Mouse (Mus musculus): ENCODE data around the gene Ctdspl. TPM values are rescaled to one million over a fixed set of nuclear protein-coding genes. Genes with fewer than 3 reads are reported as not detected.

Ctdspl gene
- polyA plus RNA-seq, 1 experiment from 2014 or later = 8.8 TPM

DNA sequence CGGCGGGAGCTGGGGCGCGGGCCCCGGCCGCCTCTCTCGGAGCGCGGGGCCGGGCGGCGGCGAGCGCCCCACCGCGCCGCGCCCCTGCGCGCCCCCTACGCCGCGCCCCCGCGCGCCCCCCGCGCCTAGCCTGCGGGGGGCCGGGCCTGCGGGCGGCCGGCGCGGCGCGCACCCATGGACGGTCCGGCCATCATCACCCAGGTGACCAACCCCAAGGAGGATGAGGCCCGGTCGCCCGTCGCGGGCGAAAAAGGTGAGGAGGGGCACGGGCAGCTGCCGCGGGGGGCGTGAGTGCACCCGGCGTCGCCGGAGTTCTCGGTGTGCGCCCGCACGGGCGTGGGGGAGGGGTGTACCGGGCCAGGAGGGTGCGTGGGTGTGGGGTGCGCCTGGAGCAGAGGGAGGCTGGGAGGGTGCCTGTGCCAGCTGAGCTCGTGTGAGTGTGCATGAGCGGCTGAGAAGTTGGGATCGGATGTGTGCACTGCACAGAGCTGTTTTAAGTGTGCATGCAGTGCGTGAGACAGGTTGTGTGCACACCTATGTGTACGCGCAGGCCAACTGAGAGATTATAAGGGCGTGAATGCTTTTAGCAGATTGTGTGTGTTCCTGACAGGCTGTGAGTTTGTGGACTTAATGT is 552 bp downstream of the Ctdspl start:
- H3K27me3 ChIP-seq (replicated peaks; ENCODE audit: control insufficient read depth, insufficient read depth, low read length) = no peaks in the 10 kb centered on the region
- peak overlapping the region; percentile 77 for H3K4me3 ChIP-seq (replicated peaks; ENCODE audit: low read length)
- peak; percentile 26 for ATAC-seq
- no peaks in the 10 kb centered on the region for H3K9me3 ChIP-seq (ENCODE audit: control insufficient read depth, low read length)
- 1% methylated on average over 57 of the region's 68 CpGs for WGBS
- peak overlapping the region; percentile 88 for H3K9ac ChIP-seq (replicated peaks; ENCODE audit: low read depth, low read length)
- H3K4me1 ChIP-seq (replicated peaks; ENCODE audit: control insufficient read depth, insufficient read depth, low read length) = peaks cover 23% of the 10 kb centered on the region
- peak overlapping the region; percentile 98 for H3K4me2 ChIP-seq (ENCODE audit: low read length)
- H3K36me3 ChIP-seq (ENCODE audit: control insufficient read depth, insufficient read depth) = no peaks in the 10 kb centered on the region
- peak overlapping the region; percentile 89 for H3K27ac ChIP-seq (ENCODE audit: low read length)

DNA sequence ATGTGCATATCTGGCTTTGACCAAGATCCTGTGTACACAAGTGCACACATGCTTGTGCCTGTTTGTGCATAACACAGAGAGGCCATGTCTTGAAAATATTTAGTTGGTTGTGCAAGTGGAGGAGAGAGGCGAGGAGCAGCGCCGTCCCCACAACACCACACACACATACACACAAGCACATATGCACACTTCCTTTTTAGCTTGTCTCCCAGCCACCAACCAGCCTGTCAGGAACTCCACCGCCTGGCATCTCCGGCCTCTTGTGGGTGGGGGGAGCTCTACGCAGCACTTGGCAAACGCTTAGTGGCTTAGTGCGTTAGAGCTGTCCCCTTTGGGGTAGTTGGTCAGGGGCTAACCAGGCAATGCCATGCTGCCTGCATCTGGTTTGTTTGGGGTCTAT is 1.2 kb downstream of the Ctdspl start:
- Histone ChIP-seq H3K36me3 (ENCODE audit: control insufficient read depth, insufficient read depth) (no peaks in the 10 kb centered on the region), H3K9me3 (ENCODE audit: control insufficient read depth, low read length) (no peaks in the 10 kb centered on the region), H3K9ac (replicated peaks; ENCODE audit: low read depth, low read length) (peak overlapping the region; percentile 88), H3K4me3 (replicated peaks; ENCODE audit: low read length) (peak overlapping the region; percentile 77), H3K27me3 (replicated peaks; ENCODE audit: control insufficient read depth, insufficient read depth, low read length) (no peaks in the 10 kb centered on the region), H3K4me1 (replicated peaks; ENCODE audit: control insufficient read depth, insufficient read depth, low read length) (peaks cover 23% of the 10 kb centered on the region), H3K27ac (ENCODE audit: low read length) (no peak overlapping the region), H3K4me2 (ENCODE audit: low read length) (peak overlapping the region; percentile 98)
- no peak for ATAC-seq
- WGBS = 29% methylated on average over 8 of the region's 8 CpGs

DNA sequence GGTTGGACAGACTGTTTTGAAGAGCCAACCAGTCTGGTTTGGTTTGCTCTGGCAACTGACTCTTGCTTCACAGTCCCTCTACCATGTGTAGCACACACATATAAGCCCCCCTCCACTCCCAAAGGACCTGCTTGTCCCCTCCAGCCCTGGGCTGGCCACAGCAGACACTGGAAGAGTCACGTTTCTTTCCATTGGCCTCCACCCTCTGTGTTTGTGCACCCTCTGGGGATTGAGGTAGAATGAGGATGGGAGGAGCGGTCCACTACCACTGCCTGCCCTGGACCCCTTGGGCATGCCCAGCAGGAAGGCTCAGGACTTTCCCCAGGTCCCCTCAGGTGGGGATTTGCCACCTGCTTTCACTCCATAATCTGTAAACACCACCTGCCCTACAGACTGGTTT is 1.8 kb downstream of the Ctdspl start:
- H3K27me3 ChIP-seq (replicated peaks; ENCODE audit: control insufficient read depth, insufficient read depth, low read length) = no peaks in the 10 kb centered on the region
- 58% methylated on average over 2 of the region's 2 CpGs for WGBS
- no peaks in the 10 kb centered on the region for H3K36me3 ChIP-seq (ENCODE audit: control insufficient read depth, insufficient read depth)
- peak overlapping the region; percentile 98 for H3K4me2 ChIP-seq (ENCODE audit: low read length)
- no peak overlapping the region for H3K27ac ChIP-seq (ENCODE audit: low read length)
- 0 out of 2 replicates have a peak overlapping the region, but pooled peaks have one; percentile 1 for H3K4me3 ChIP-seq (replicated peaks; ENCODE audit: low read length)
- H3K4me1 ChIP-seq (replicated peaks; ENCODE audit: control insufficient read depth, insufficient read depth, low read length) = peaks cover 23% of the 10 kb centered on the region
- H3K9ac ChIP-seq (replicated peaks; ENCODE audit: low read depth, low read length) = no peak overlapping the region; the same call in 1 of the 2 replicates
- no peak for ATAC-seq
- H3K9me3 ChIP-seq (ENCODE audit: control insufficient read depth, low read length) = no peaks in the 10 kb centered on the region

DNA sequence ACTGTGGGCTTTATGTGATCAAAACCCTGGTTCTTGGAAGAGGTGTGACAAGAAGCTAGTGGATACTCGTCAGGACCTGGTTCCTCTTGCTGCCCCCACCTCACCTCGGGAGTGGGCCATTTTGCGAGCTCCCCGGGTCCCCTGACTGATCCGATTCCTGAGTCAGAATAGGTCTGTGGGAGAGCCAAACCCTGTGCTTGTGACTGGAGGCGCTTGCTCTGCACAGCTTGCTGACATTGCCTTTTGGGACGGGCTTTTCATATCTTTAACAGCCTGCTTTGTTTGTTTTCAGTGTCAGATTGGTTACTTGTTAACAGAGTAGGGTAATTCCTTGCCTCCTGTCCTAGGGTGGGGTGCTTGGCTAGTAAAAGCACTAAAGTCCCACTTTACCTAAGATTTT is 2.4 kb downstream of the Ctdspl start:
- ATAC-seq = no peak
- Histone ChIP-seq H3K4me3 (replicated peaks; ENCODE audit: low read length) (no peak overlapping the region), H3K9ac (replicated peaks; ENCODE audit: low read depth, low read length) (peak overlapping the region; percentile 3; the same call in 1 of the 2 replicates), H3K27ac (ENCODE audit: low read length) (no peak overlapping the region), H3K36me3 (ENCODE audit: control insufficient read depth, insufficient read depth) (no peaks in the 10 kb centered on the region), H3K9me3 (ENCODE audit: control insufficient read depth, low read length) (no peaks in the 10 kb centered on the region), H3K4me2 (ENCODE audit: low read length) (no peak overlapping the region), H3K4me1 (replicated peaks; ENCODE audit: control insufficient read depth, insufficient read depth, low read length) (peaks cover 23% of the 10 kb centered on the region), H3K27me3 (replicated peaks; ENCODE audit: control insufficient read depth, insufficient read depth, low read length) (no peaks in the 10 kb centered on the region)
- 57% methylated on average over 7 of the region's 7 CpGs for WGBS

DNA sequence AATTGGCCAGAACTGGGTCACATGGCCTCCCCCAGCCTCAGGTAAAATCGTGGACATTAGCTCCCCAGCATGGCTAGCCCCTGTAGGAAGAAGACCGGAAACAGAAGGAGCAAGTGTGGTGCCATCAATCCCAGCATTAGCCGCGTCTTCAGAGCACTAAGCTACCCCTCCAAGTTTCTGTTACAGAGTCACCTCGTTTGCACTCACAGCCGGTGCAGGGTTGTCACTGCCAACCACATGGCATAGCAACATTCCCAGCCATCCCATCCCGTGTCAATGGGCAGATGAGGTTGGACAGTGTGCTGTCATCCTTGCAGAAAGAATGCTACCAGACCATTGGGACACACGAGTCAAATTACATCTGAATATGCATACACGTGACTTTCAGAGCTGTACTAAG is 4.4 kb downstream of the Ctdspl start:
- H3K9ac ChIP-seq (replicated peaks; ENCODE audit: low read depth, low read length) = no peak overlapping the region
- no peaks in the 10 kb centered on the region for H3K27me3 ChIP-seq (replicated peaks; ENCODE audit: control insufficient read depth, insufficient read depth, low read length)
- no peaks in the 10 kb centered on the region for H3K36me3 ChIP-seq (ENCODE audit: control insufficient read depth, insufficient read depth)
- 72% methylated on average over 9 of the region's 9 CpGs for whole genome bisulfite sequencing
- peaks cover 14% of the 10 kb centered on the region for H3K4me1 ChIP-seq (replicated peaks; ENCODE audit: control insufficient read depth, insufficient read depth, low read length)
- H3K4me3 ChIP-seq (replicated peaks; ENCODE audit: low read length) = no peak overlapping the region
- no peak overlapping the region for H3K27ac ChIP-seq (ENCODE audit: low read length)
- ATAC-seq = no peak
- H3K9me3 ChIP-seq (ENCODE audit: control insufficient read depth, low read length) = no peaks in the 10 kb centered on the region
- H3K4me2 ChIP-seq (ENCODE audit: low read length) = no peak overlapping the region

DNA sequence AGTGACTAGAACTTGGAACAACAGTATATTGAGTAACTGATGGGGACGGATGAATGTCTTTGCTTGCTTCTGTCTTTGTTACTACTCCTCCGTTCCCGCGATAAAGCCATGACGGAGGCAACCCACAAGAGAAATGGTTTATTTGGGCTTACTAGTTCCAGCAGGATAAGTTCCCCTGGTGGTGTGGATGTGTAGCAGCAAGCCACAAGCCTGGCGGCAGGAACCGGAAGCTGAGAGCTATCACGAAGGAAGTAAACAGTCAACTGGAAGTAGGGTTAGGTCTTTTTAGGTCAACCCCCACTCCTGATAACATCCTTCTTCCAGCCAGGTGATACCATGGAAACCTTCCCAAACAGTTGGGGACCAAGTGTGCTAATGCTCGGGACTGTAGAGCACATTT is 7.5 kb downstream of the Ctdspl start:
- WGBS = 94% methylated on average over 9 of the region's 9 CpGs
- H3K27ac ChIP-seq (ENCODE audit: low read length) = no peak overlapping the region
- ATAC-seq = no peak
- no peak overlapping the region for H3K4me2 ChIP-seq (ENCODE audit: low read length)
- H3K4me1 ChIP-seq (replicated peaks; ENCODE audit: control insufficient read depth, insufficient read depth, low read length) = no peaks in the 10 kb centered on the region; the same call in 1 of the 2 replicates
- no peaks in the 10 kb centered on the region for H3K27me3 ChIP-seq (replicated peaks; ENCODE audit: control insufficient read depth, insufficient read depth, low read length)
- no peak overlapping the region for H3K9ac ChIP-seq (replicated peaks; ENCODE audit: low read depth, low read length)
- H3K36me3 ChIP-seq (ENCODE audit: control insufficient read depth, insufficient read depth) = no peaks in the 10 kb centered on the region
- H3K9me3 ChIP-seq (ENCODE audit: control insufficient read depth, low read length) = no peaks in the 10 kb centered on the region
- no peak overlapping the region for H3K4me3 ChIP-seq (replicated peaks; ENCODE audit: low read length)

DNA sequence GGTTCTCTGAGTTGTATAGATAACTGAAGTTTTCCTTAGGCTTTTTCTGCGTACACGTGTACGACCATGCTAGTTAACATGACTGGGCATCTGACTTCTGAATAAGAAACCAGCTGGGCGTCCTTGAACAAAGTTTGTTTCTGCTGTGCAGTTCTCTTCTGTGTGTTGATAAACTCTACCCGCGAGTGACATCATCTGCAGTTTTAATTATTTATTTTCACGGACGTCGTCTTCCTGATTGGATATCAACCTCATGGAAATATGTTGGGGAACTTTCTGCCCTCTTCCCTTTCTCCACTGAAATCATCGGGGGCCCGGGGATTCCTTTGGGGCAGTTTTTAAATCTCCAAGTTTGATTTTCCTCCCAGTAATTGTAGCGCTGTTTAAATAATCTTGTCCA is 8.1 kb downstream of the Ctdspl start:
- H3K4me2 ChIP-seq (ENCODE audit: low read length) = no peak overlapping the region
- no peaks in the 10 kb centered on the region for H3K9me3 ChIP-seq (ENCODE audit: control insufficient read depth, low read length)
- H3K4me1 ChIP-seq (replicated peaks; ENCODE audit: control insufficient read depth, insufficient read depth, low read length) = no peaks in the 10 kb centered on the region; the same call in 1 of the 2 replicates
- no peak for ATAC-seq
- H3K36me3 ChIP-seq (ENCODE audit: control insufficient read depth, insufficient read depth) = no peaks in the 10 kb centered on the region
- no peak overlapping the region for H3K9ac ChIP-seq (replicated peaks; ENCODE audit: low read depth, low read length)
- H3K4me3 ChIP-seq (replicated peaks; ENCODE audit: low read length) = no peak overlapping the region
- WGBS = 90% methylated on average over 12 of the region's 12 CpGs
- H3K27me3 ChIP-seq (replicated peaks; ENCODE audit: control insufficient read depth, insufficient read depth, low read length) = no peaks in the 10 kb centered on the region
- H3K27ac ChIP-seq (ENCODE audit: low read length) = no peak overlapping the region

DNA sequence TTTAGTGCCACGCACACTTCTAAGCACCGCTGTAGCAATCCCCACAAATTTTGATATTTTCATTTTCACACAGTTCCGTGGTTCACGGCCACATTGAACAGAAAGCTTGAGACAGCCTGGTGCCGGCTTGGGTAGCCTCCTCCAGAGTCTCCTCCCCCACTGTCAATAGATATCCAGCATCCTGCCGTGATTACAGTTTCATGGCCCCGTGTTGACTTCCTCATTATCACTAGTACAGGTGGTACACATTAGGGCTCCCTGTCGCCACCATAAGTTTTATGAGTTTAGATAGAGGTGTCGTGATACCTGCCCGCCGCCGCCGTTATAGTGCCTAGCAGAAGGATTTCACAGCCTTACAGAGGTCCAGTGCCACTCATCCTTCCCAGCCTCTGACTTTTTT is 8.8 kb downstream of the Ctdspl start:
- H3K9me3 ChIP-seq (ENCODE audit: control insufficient read depth, low read length) = no peaks in the 10 kb centered on the region
- WGBS = 90% methylated on average over 13 of the region's 13 CpGs
- no peak overlapping the region for H3K4me2 ChIP-seq (ENCODE audit: low read length)
- no peaks in the 10 kb centered on the region for H3K36me3 ChIP-seq (ENCODE audit: control insufficient read depth, insufficient read depth)
- no peaks in the 10 kb centered on the region for H3K27me3 ChIP-seq (replicated peaks; ENCODE audit: control insufficient read depth, insufficient read depth, low read length)
- ATAC-seq = no peak
- no peak overlapping the region for H3K27ac ChIP-seq (ENCODE audit: low read length)
- H3K4me3 ChIP-seq (replicated peaks; ENCODE audit: low read length) = no peak overlapping the region
- H3K4me1 ChIP-seq (replicated peaks; ENCODE audit: control insufficient read depth, insufficient read depth, low read length) = no peaks in the 10 kb centered on the region; the same call in 1 of the 2 replicates
- no peak overlapping the region for H3K9ac ChIP-seq (replicated peaks; ENCODE audit: low read depth, low read length)

DNA sequence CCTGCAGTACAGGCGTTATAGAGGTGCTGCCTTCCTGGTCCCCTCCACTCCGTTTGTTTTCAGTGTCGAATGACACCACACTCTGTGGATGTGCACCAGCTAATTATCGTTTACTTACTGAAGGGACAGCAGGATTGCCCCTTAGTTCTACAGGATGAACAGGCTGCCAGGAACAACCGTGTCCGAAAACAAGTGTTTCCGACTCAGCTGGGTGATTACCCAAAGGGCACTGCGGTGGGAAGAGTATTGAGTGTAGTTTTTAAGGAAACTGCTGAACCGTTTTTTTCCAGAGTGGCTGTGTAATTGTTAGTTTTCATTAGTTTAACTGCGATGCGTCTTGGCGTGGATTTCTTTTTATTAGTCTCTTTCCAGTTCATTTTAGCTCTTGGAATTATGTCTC is 9.8 kb downstream of the Ctdspl start:
- no peak overlapping the region for H3K4me2 ChIP-seq (ENCODE audit: low read length)
- H3K9me3 ChIP-seq (ENCODE audit: control insufficient read depth, low read length) = no peaks in the 10 kb centered on the region
- no peak overlapping the region for H3K9ac ChIP-seq (replicated peaks; ENCODE audit: low read depth, low read length)
- no peak for ATAC-seq
- H3K27me3 ChIP-seq (replicated peaks; ENCODE audit: control insufficient read depth, insufficient read depth, low read length) = no peaks in the 10 kb centered on the region
- H3K36me3 ChIP-seq (ENCODE audit: control insufficient read depth, insufficient read depth) = no peaks in the 10 kb centered on the region
- no peak overlapping the region for H3K27ac ChIP-seq (ENCODE audit: low read length)
- no peak overlapping the region for H3K4me3 ChIP-seq (replicated peaks; ENCODE audit: low read length)
- WGBS = 65% methylated on average over 12 of the region's 12 CpGs
- H3K4me1 ChIP-seq (replicated peaks; ENCODE audit: control insufficient read depth, insufficient read depth, low read length) = no peaks in the 10 kb centered on the region; the same call in 1 of the 2 replicates

DNA sequence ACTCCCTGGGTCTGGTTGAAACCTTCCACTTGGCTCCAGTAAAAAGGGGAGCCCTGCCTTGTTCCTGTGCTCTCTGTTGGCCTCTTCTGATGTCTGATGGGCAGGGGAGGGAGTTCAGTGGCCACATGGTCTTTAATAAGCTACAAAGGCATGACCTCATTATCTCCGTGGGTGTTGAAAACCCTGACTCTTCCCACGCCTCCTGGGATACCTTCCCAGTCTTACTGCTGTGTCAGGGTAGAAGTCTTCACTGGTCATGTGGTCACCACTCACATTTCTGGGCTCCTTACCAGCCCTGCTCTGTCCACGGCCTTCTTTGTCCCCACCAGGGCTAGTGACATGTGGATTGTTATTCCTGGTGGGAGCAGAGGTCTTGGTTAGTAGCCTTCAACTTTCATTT is 11.3 kb downstream of the Ctdspl start:
- H3K9ac ChIP-seq (replicated peaks; ENCODE audit: low read depth, low read length) = no peak overlapping the region
- H3K4me2 ChIP-seq (ENCODE audit: low read length) = no peak overlapping the region
- no peak overlapping the region for H3K4me3 ChIP-seq (replicated peaks; ENCODE audit: low read length)
- no peaks in the 10 kb centered on the region for H3K27me3 ChIP-seq (replicated peaks; ENCODE audit: control insufficient read depth, insufficient read depth, low read length)
- no peaks in the 10 kb centered on the region; the same call in 1 of the 2 replicates for H3K4me1 ChIP-seq (replicated peaks; ENCODE audit: control insufficient read depth, insufficient read depth, low read length)
- H3K36me3 ChIP-seq (ENCODE audit: control insufficient read depth, insufficient read depth) = no peaks in the 10 kb centered on the region
- no peaks in the 10 kb centered on the region for H3K9me3 ChIP-seq (ENCODE audit: control insufficient read depth, low read length)
- no peak overlapping the region for H3K27ac ChIP-seq (ENCODE audit: low read length)
- no peak for ATAC-seq
- WGBS = 58% methylated on average over 3 of the region's 3 CpGs
